Mouse (Mus musculus) embryonic facial prominence, embryonic 12.5 days (tissue): ENCODE measurements around the gene Dcp1b. TPM values are rescaled to one million over a fixed set of nuclear protein-coding genes. Genes with fewer than 3 reads are reported as not detected.

ENCODE experiments used
- ATAC-seq: fragments of 200-750 bp; cut with Nextera tagmentation; 2 replicates; pipeline ENCODE4 v1.8.0; 2017; ENCODE audit not compliant: insufficient number of reproducible peaks, insufficient read depth, low FRiP score, low TSS enrichment
- H3K27ac ChIP-seq: fragments of 300-500 bp; sonication (generic); 2 replicates; pipeline ENCODE4 v1.5.1; 2016; ENCODE audit warnings: mild to moderate bottlenecking
- H3K27me3 ChIP-seq: fragments of 300-500 bp; sonication (generic); 2 replicates; pipeline ENCODE4 v1.6.1; 2016; ENCODE audit warnings: mild to moderate bottlenecking, moderate library complexity
- H3K36me3 ChIP-seq: fragments of 300-500 bp; sonication (generic); 2 replicates; pipeline ENCODE4 v1.6.1; 2016; ENCODE audit warnings: mild to moderate bottlenecking
- H3K4me1 ChIP-seq: fragments of 300-500 bp; sonication (generic); 2 replicates; pipeline ENCODE4 v1.6.1; 2016
- H3K4me2 ChIP-seq: fragments of 300-500 bp; sonication (generic); replicated peaks from 2 replicates; pipeline ENCODE4 v1.6.1; 2016; ENCODE audit warnings: mild to moderate bottlenecking, moderate library complexity
- H3K4me3 ChIP-seq: fragments of 300-500 bp; sonication (generic); 2 replicates; pipeline ENCODE4 v1.5.1; 2016; ENCODE audit warnings: mild to moderate bottlenecking
- H3K9ac ChIP-seq: fragments of 300-500 bp; sonication (generic); 2 replicates; pipeline ENCODE4 v1.6.1; 2016; ENCODE audit warnings: mild to moderate bottlenecking, moderate library complexity
- H3K9me3 ChIP-seq: fragments of 300-500 bp; sonication (generic); 2 replicates; pipeline ENCODE4 v1.6.1; 2016; ENCODE audit warnings: mild to moderate bottlenecking, moderate library complexity
- WGBS: fragments of 180-500 bp; shearing (Covaris S2); methylation state at CpG from one replicate; pipeline ENCODE4 v1.1.7; 2016; 5-methylcytosine and 5-hydroxymethylcytosine counted together
- polyA plus RNA-seq: library from polyadenylated mRNA; unstranded; fragments of >200 nt; fragmentation: Nextera tagmentation; extraction: Ambion mirVana; gene quantifications from 2 replicates; pipeline ENCODE4 v1.2.1, GENCODE M21; 2016

The Dcp1b gene
- polyA plus RNA-seq, 1 experiment from 2014 or later, result 9.7 TPM

- Histone ChIP-seq H3K9ac (no peak overlapping the region), H3K36me3 (peaks cover 44% of the 10 kb centered on the region), H3K4me2 (no peak overlapping the region), H3K9me3 (no peaks in the 10 kb centered on the region), H3K27ac (no peak overlapping the region), H3K27me3 (no peaks in the 10 kb centered on the region), H3K4me1 (no peaks in the 10 kb centered on the region), H3K4me3 (no peak overlapping the region)
- no peak for ATAC-seq
- WGBS, result 73% methylated on average over 4 of the region's 4 CpGs
Measured at GRCm38 (mm10) chr6:119217661-119218060, 42.6 kb downstream of the Dcp1b start.

- WGBS, result 84% methylated on average over 5 of the region's 5 CpGs
- no peaks in the 10 kb centered on the region for H3K27me3 ChIP-seq
- H3K9me3 ChIP-seq, result no peaks in the 10 kb centered on the region
- no peak overlapping the region for H3K4me2 ChIP-seq
- H3K4me3 ChIP-seq, result no peak overlapping the region
- H3K9ac ChIP-seq, result no peak overlapping the region
- no peak overlapping the region for H3K27ac ChIP-seq
- H3K4me1 ChIP-seq, result no peaks in the 10 kb centered on the region
- peaks cover 35% of the 10 kb centered on the region for H3K36me3 ChIP-seq
- ATAC-seq, result no peak
Measured at GRCm38 (mm10) chr6:119218591-119218990, 43.5 kb downstream of the Dcp1b start.

GRCm38 (mm10) chr6:119219237-119219870 lies 44.3 kb downstream of the Dcp1b start:
- H3K4me2 ChIP-seq, result no peak overlapping the region
- peaks cover 34% of the 10 kb centered on the region for H3K36me3 ChIP-seq
- no peak for ATAC-seq
- no peak overlapping the region for H3K27ac ChIP-seq
- no peaks in the 10 kb centered on the region for H3K4me1 ChIP-seq
- 76% methylated on average over 15 of the region's 15 CpGs for WGBS
- no peaks in the 10 kb centered on the region for H3K9me3 ChIP-seq
- H3K4me3 ChIP-seq, result no peak overlapping the region
- no peak overlapping the region for H3K9ac ChIP-seq
- no peaks in the 10 kb centered on the region for H3K27me3 ChIP-seq

GRCm38 (mm10) chr6:119220297-119220696 lies 45.2 kb downstream of the Dcp1b start:
- no peak overlapping the region for H3K9ac ChIP-seq
- peaks cover 24% of the 10 kb centered on the region for H3K36me3 ChIP-seq
- H3K4me1 ChIP-seq, result no peaks in the 10 kb centered on the region
- ATAC-seq, result no peak
- H3K4me3 ChIP-seq, result no peak overlapping the region
- no peak overlapping the region for H3K27ac ChIP-seq
- 50% methylated on average over 10 of the region's 10 CpGs for WGBS
- H3K4me2 ChIP-seq, result no peak overlapping the region
- no peaks in the 10 kb centered on the region for H3K9me3 ChIP-seq
- no peaks in the 10 kb centered on the region for H3K27me3 ChIP-seq

GRCm38 (mm10) chr6:119224451-119225195 lies 49.6 kb downstream of the Dcp1b start:
- H3K4me3 ChIP-seq, result no peak overlapping the region
- H3K9ac ChIP-seq, result no peak overlapping the region
- no peaks in the 10 kb centered on the region for H3K9me3 ChIP-seq
- peaks cover 4% of the 10 kb centered on the region; the same call in 1 of the 2 replicates for H3K36me3 ChIP-seq
- no peak overlapping the region for H3K27ac ChIP-seq
- 70% methylated on average over 13 of the region's 13 CpGs for whole genome bisulfite sequencing
- no peak overlapping the region for H3K4me2 ChIP-seq
- no peak for ATAC-seq
- no peaks in the 10 kb centered on the region for H3K27me3 ChIP-seq
- H3K4me1 ChIP-seq, result no peaks in the 10 kb centered on the region

- Histone ChIP-seq H3K9ac (no peak overlapping the region), H3K9me3 (no peaks in the 10 kb centered on the region), H3K27ac (no peak overlapping the region), H3K36me3 (peaks cover 4% of the 10 kb centered on the region; the same call in 1 of the 2 replicates), H3K4me2 (no peak overlapping the region), H3K4me1 (no peaks in the 10 kb centered on the region), H3K27me3 (no peaks in the 10 kb centered on the region), H3K4me3 (no peak overlapping the region)
- WGBS, result 80% methylated on average over 12 of the region's 12 CpGs
- ATAC-seq, result 0 out of 2 replicates have a peak, but pooled peaks have one; percentile 11
Measured at GRCm38 (mm10) chr6:119225226-119225625, 50.2 kb downstream of the Dcp1b start.

GRCm38 (mm10) chr6:119225731-119226130 lies 50.7 kb downstream of the Dcp1b start:
- no peak for ATAC-seq
- WGBS, result 85% methylated on average over 6 of the region's 6 CpGs
- no peak overlapping the region for H3K27ac ChIP-seq

GRCm38 (mm10) chr6:119227001-119227400 lies 51.9 kb downstream of the Dcp1b start:
- no peak overlapping the region for H3K4me2 ChIP-seq
- ATAC-seq, result no peak
- no peak overlapping the region for H3K4me3 ChIP-seq
- H3K27me3 ChIP-seq, result no peaks in the 10 kb centered on the region
- peaks cover 4% of the 10 kb centered on the region; the same call in 1 of the 2 replicates for H3K36me3 ChIP-seq
- H3K4me1 ChIP-seq, result no peaks in the 10 kb centered on the region
- H3K9ac ChIP-seq, result no peak overlapping the region
- H3K9me3 ChIP-seq, result no peaks in the 10 kb centered on the region
- no peak overlapping the region for H3K27ac ChIP-seq
- 85% methylated on average over 8 of the region's 8 CpGs for WGBS

More at GRCm38 (mm10) chr6:119225731-119226130, 50.7 kb downstream of the Dcp1b start:
- Histone ChIP-seq H3K9ac (no peak overlapping the region), H3K27me3 (no peaks in the 10 kb centered on the region), H3K36me3 (peaks cover 4% of the 10 kb centered on the region; the same call in 1 of the 2 replicates), H3K4me2 (no peak overlapping the region), H3K4me3 (no peak overlapping the region), H3K9me3 (no peaks in the 10 kb centered on the region), H3K4me1 (no peaks in the 10 kb centered on the region)

GRCm38 (mm10) chr6:119228861-119229603 lies 54.0 kb downstream of the Dcp1b start:
- no peaks in the 10 kb centered on the region for H3K36me3 ChIP-seq
- ATAC-seq, result no peak

GRCm38 (mm10) chr6:119233066-119233465 lies 58.0 kb downstream of the Dcp1b start:
- no peak for ATAC-seq
- 28% methylated on average over 3 of the region's 3 CpGs for WGBS
- no peak overlapping the region for H3K9ac ChIP-seq
- H3K36me3 ChIP-seq, result no peaks in the 10 kb centered on the region
- no peak overlapping the region for H3K4me2 ChIP-seq
- no peak overlapping the region for H3K4me3 ChIP-seq
- no peak overlapping the region for H3K27ac ChIP-seq
- H3K27me3 ChIP-seq, result no peaks in the 10 kb centered on the region
- no peaks in the 10 kb centered on the region for H3K4me1 ChIP-seq
- H3K9me3 ChIP-seq, result no peaks in the 10 kb centered on the region

More at GRCm38 (mm10) chr6:119228861-119229603, 54.0 kb downstream of the Dcp1b start:
- 72% methylated on average over 11 of the region's 11 CpGs for WGBS
- H3K27ac ChIP-seq, result no peak overlapping the region
- no peaks in the 10 kb centered on the region for H3K27me3 ChIP-seq
- H3K4me1 ChIP-seq, result no peaks in the 10 kb centered on the region
- no peaks in the 10 kb centered on the region for H3K9me3 ChIP-seq
- no peak overlapping the region for H3K4me3 ChIP-seq
- no peak overlapping the region for H3K9ac ChIP-seq
- no peak overlapping the region for H3K4me2 ChIP-seq

- Histone ChIP-seq H3K4me3 (no peak overlapping the region), H3K4me2 (no peak overlapping the region), H3K4me1 (no peaks in the 10 kb centered on the region), H3K9ac (no peak overlapping the region), H3K27ac (no peak overlapping the region), H3K27me3 (no peaks in the 10 kb centered on the region), H3K36me3 (no peaks in the 10 kb centered on the region), H3K9me3 (no peaks in the 10 kb centered on the region)
- no peak for ATAC-seq
- WGBS, result 76% methylated on average over 5 of the region's 5 CpGs
Measured at GRCm38 (mm10) chr6:119235441-119235840, 60.4 kb downstream of the Dcp1b start.
